Mouse (Mus musculus): Measurements from ENCODE around the gene Ephx4. TPM values are rescaled to one million over a fixed set of nuclear protein-coding genes. Genes with fewer than 3 reads are reported as not detected.

The Ephx4 gene
- polyA plus RNA-seq, 1 experiment = 0.12 TPM

- Histone ChIP-seq H3K4me1 (ENCODE audit: control insufficient read depth, insufficient read depth, insufficient read length) (no peaks in the 10 kb centered on the region; the same call in 1 of the 2 replicates), H3K27ac (ENCODE audit: insufficient read depth, low read length) (no peak overlapping the region), H3K4me3 (ENCODE audit: extremely low read depth, insufficient read depth, insufficient read length) (no peak overlapping the region), H3K27me3 (ENCODE audit: control insufficient read depth, insufficient read depth, low read length) (no peaks in the 10 kb centered on the region), H3K36me3 (ENCODE audit: control insufficient read depth, insufficient read depth, low read length) (no peaks in the 10 kb centered on the region)
- 86% methylated on average over 5 of the region's 5 CpGs for WGBS
- no peak for DNase-seq (ENCODE audit: low read depth in 1 of 2, low spot score in 2 of 2)
- TF ChIP-seq POLR2A (IDR thresholded peaks at IDR 0.05; ENCODE audit: low read depth, low read length) (no peak), CTCF (IDR thresholded peaks at IDR 0.05; ENCODE audit: extremely low read depth, insufficient read depth, insufficient read length, insufficient replicate concordance) (no peak)
Observed at GRCm38 (mm10) chr5:107441881-107442280, 39.3 kb downstream of the Ephx4 start.

- TF ChIP-seq CTCF (IDR thresholded peaks at IDR 0.05; ENCODE audit: extremely low read depth, insufficient read depth, insufficient read length, insufficient replicate concordance) = no peak
- TF ChIP-seq POLR2A (IDR thresholded peaks at IDR 0.05; ENCODE audit: low read depth, low read length) = no peak
- DNase-seq (ENCODE audit: low read depth in 1 of 2, low spot score in 2 of 2) = no peak
- H3K36me3 ChIP-seq (ENCODE audit: control insufficient read depth, insufficient read depth, low read length) = no peaks in the 10 kb centered on the region
- H3K27ac ChIP-seq (ENCODE audit: insufficient read depth, low read length) = no peak overlapping the region
- H3K4me3 ChIP-seq (ENCODE audit: extremely low read depth, insufficient read depth, insufficient read length) = no peak overlapping the region
- 93% methylated on average over 4 of the region's 4 CpGs for WGBS
- no peaks in the 10 kb centered on the region for H3K4me1 ChIP-seq (ENCODE audit: control insufficient read depth, insufficient read depth, insufficient read length)
- no peaks in the 10 kb centered on the region for H3K27me3 ChIP-seq (ENCODE audit: control insufficient read depth, insufficient read depth, low read length)
Observed at GRCm38 (mm10) chr5:107444251-107444650, 41.7 kb downstream of the Ephx4 start.

- TF ChIP-seq CTCF (IDR thresholded peaks at IDR 0.05; ENCODE audit: extremely low read depth, insufficient read depth, insufficient read length, insufficient replicate concordance) = no peak
- no peak for TF ChIP-seq POLR2A (IDR thresholded peaks at IDR 0.05; ENCODE audit: low read depth, low read length)
- no peak for DNase-seq (ENCODE audit: low read depth in 1 of 2, low spot score in 2 of 2)
- Histone ChIP-seq H3K4me1 (ENCODE audit: control insufficient read depth, insufficient read depth, insufficient read length) (no peaks in the 10 kb centered on the region), H3K4me3 (ENCODE audit: extremely low read depth, insufficient read depth, insufficient read length) (no peak overlapping the region), H3K36me3 (ENCODE audit: control insufficient read depth, insufficient read depth, low read length) (no peaks in the 10 kb centered on the region), H3K27ac (ENCODE audit: insufficient read depth, low read length) (no peak overlapping the region), H3K27me3 (ENCODE audit: control insufficient read depth, insufficient read depth, low read length) (no peaks in the 10 kb centered on the region)
- WGBS = 89% methylated on average over 4 of the region's 4 CpGs
Observed at GRCm38 (mm10) chr5:107447977-107448376, 45.4 kb downstream of the Ephx4 start.

DNA sequence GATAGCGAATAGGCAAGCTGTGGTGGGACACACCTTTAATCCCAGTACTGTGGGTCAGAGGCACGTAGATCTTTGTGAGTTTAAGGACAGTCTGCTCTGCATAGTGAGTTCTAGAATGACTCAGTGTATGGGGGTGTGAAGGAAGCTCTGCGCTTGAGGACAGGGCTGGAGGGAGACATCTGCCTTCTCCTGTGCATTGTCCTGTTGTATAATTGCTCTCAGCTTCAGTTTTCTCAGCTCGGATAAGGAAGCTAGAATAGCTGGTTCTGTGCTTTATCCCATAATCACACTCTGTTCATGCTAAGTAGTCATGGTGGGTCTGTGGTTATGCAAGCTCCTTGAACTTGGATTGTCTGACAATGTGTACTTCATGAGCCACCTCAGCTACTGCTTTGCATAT, 46.2 kb downstream of the Ephx4 start:
- no peak for DNase-seq (ENCODE audit: low read depth in 1 of 2, low spot score in 2 of 2)
- no peak overlapping the region for H3K4me3 ChIP-seq (ENCODE audit: extremely low read depth, insufficient read depth, insufficient read length)
- WGBS = 87% methylated on average over 4 of the region's 4 CpGs
- H3K36me3 ChIP-seq (ENCODE audit: control insufficient read depth, insufficient read depth, low read length) = no peaks in the 10 kb centered on the region
- H3K4me1 ChIP-seq (ENCODE audit: control insufficient read depth, insufficient read depth, insufficient read length) = no peaks in the 10 kb centered on the region
- no peak overlapping the region for H3K27ac ChIP-seq (ENCODE audit: insufficient read depth, low read length)
- no peaks in the 10 kb centered on the region for H3K27me3 ChIP-seq (ENCODE audit: control insufficient read depth, insufficient read depth, low read length)
- TF ChIP-seq CTCF (IDR thresholded peaks at IDR 0.05; ENCODE audit: extremely low read depth, insufficient read depth, insufficient read length, insufficient replicate concordance) = no peak
- no peak for TF ChIP-seq POLR2A (IDR thresholded peaks at IDR 0.05; ENCODE audit: low read depth, low read length)

- no peaks in the 10 kb centered on the region for H3K36me3 ChIP-seq (ENCODE audit: control insufficient read depth, insufficient read depth, low read length)
- no peaks in the 10 kb centered on the region for H3K4me1 ChIP-seq (ENCODE audit: control insufficient read depth, insufficient read depth, insufficient read length)
- H3K4me3 ChIP-seq (ENCODE audit: extremely low read depth, insufficient read depth, insufficient read length) = no peak overlapping the region
- no peak for DNase-seq (ENCODE audit: low read depth in 1 of 2, low spot score in 2 of 2)
- WGBS = 92% methylated on average over 5 of the region's 5 CpGs
- no peak for TF ChIP-seq CTCF (IDR thresholded peaks at IDR 0.05; ENCODE audit: extremely low read depth, insufficient read depth, insufficient read length, insufficient replicate concordance)
- TF ChIP-seq POLR2A (IDR thresholded peaks at IDR 0.05; ENCODE audit: low read depth, low read length) = no peak
- H3K27me3 ChIP-seq (ENCODE audit: control insufficient read depth, insufficient read depth, low read length) = no peaks in the 10 kb centered on the region
- no peak overlapping the region for H3K27ac ChIP-seq (ENCODE audit: insufficient read depth, low read length)
Observed at GRCm38 (mm10) chr5:107449620-107450019, 47.1 kb downstream of the Ephx4 start.

GRCm38 (mm10) chr5:107450299-107450698, 47.8 kb downstream of the Ephx4 start:
- TF ChIP-seq POLR2A (IDR thresholded peaks at IDR 0.05; ENCODE audit: low read depth, low read length) = no peak
- TF ChIP-seq CTCF (IDR thresholded peaks at IDR 0.05; ENCODE audit: extremely low read depth, insufficient read depth, insufficient read length, insufficient replicate concordance) = no peak
- no peaks in the 10 kb centered on the region for H3K4me1 ChIP-seq (ENCODE audit: control insufficient read depth, insufficient read depth, insufficient read length)
- H3K4me3 ChIP-seq (ENCODE audit: extremely low read depth, insufficient read depth, insufficient read length) = no peak overlapping the region
- WGBS = 88% methylated on average over 5 of the region's 5 CpGs
- H3K27ac ChIP-seq (ENCODE audit: insufficient read depth, low read length) = no peak overlapping the region
- no peaks in the 10 kb centered on the region for H3K27me3 ChIP-seq (ENCODE audit: control insufficient read depth, insufficient read depth, low read length)
- no peak for DNase-seq (ENCODE audit: low read depth in 1 of 2, low spot score in 2 of 2)
- H3K36me3 ChIP-seq (ENCODE audit: control insufficient read depth, insufficient read depth, low read length) = no peaks in the 10 kb centered on the region

DNA sequence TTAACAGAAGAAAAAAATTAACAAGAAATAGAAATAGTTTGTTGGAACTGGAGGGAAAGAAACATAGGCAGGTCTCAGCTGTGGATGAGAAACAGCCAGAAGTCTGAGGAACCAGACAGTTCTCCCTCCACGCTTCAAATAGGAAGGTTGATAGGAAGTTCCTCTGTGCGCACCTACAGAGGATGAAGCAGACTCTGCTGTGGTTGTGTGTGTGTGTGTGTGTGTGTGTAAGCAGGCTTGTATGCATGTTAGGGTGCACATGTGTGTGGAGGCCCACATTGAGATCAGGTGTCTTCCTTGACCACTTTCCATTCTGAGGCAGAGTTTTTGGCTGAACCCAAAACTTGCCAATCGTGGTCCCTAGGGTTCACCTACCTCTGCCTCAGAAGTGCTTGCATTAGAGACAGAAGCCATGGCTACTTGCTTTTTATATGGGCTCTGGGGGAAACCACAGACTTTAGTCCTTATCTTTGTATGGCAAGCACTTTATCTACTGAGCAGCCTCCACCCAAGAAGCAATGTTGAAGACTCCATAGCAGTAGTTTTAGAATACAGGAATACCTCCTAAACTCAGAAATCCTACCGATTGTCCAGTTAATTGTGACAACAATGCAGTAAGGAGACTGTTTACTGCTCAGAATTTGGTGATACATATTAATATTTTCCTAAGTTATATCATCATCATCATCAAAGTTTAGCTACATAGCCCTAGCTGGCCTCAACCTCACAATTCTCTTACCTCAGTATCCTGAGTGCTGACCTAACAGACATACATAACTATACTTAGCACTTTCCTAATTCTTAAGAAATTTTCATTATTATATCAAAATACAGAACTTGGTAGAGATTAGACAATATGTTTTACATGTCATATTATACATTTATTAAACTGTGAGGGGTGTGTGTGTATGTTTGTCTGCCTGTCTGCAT, 59.9 kb downstream of the Ephx4 start:
- DNase-seq (ENCODE audit: low read depth in 1 of 2, low spot score in 2 of 2) = no peak
- TF ChIP-seq CTCF (IDR thresholded peaks at IDR 0.05; ENCODE audit: extremely low read depth, insufficient read depth, insufficient read length, insufficient replicate concordance) (no peak), POLR2A (IDR thresholded peaks at IDR 0.05; ENCODE audit: low read depth, low read length) (no peak)
- Histone ChIP-seq H3K27me3 (ENCODE audit: control insufficient read depth, insufficient read depth, low read length) (no peaks in the 10 kb centered on the region), H3K4me1 (ENCODE audit: control insufficient read depth, insufficient read depth, insufficient read length) (no peaks in the 10 kb centered on the region), H3K36me3 (ENCODE audit: control insufficient read depth, insufficient read depth, low read length) (peaks cover 4% of the 10 kb centered on the region; the same call in 1 of the 2 replicates), H3K27ac (ENCODE audit: insufficient read depth, low read length) (no peak overlapping the region), H3K4me3 (ENCODE audit: extremely low read depth, insufficient read depth, insufficient read length) (no peak overlapping the region)
- WGBS = 75% methylated on average over 4 of the region's 4 CpGs

Data from spleen, adult 2 months (tissue).